Mouse (Mus musculus): ENCODE results near the gene Batf3.

Gene Batf3

DNA sequence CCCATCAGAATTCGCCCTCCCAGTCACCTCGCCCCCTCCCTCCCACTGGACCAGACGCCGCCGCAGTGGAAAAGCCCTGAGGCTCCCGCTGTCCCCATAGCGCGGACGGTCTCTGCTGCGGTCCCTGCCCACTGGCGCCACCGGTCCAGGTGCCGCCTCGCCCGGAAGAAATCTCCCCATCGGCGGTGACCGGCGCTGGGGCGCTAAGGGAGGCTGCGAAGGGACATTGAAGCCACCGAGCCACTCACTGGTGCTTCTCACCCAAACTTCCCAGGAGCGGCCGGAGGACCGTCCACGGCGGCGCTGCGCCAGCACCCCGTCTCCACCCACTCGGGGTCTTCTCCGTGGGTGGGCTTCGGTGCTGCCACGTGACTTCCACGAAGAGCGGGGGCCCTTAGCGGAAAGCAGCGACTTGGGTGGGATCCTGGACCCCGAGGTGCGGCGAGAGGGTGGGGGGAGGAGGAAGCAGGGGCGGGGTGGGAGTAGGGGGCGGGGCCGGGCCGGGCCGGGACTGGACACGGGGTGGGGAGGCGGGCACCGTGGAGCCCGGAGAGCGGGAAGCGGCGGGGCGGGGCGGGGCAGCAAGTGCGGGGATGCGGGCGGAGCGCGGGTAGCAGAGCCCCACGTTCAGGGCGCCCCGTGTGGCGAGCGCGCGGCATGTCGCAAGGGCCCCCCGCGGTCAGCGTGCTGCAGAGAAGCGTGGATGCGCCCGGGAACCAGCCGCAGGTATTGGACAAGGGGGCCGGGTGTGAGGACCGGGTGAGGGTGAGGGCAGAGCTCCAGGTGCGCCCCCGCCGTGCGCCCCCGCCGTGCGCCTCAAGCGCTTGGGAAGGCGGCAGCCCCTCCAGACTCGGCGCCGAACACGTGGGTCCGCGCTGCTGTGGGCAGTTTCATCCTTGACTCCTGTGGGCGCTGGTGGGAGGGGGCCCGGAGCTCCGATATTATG is at the start of gene Batf3:
Batf3 (plus strand) TSS at position 46 of the 946 bp plus-strand sequence.
- DNase-seq, result peak in 1 of 2 experiments; percentile 14

DNA sequence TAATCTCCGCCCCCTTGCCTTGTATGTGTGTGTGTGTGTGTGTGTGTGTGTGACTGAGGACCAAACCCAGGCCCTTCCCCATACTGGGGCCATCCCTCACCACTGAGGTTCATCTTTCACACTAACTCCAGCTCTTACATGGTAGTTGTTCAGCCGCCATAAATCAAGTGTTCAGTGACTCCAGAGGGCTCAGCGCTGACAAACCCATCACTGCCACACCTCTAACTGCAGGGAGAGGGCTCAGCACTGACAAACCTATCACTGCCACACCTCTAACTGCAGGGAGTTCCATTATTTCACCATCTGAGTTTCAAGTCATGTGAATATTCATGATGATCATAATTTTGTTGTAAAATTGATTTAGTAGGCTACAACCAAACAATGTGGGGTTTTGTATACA is 44.1 kb upstream of the Batf3 start:
- no peak for DNase-seq

DNA sequence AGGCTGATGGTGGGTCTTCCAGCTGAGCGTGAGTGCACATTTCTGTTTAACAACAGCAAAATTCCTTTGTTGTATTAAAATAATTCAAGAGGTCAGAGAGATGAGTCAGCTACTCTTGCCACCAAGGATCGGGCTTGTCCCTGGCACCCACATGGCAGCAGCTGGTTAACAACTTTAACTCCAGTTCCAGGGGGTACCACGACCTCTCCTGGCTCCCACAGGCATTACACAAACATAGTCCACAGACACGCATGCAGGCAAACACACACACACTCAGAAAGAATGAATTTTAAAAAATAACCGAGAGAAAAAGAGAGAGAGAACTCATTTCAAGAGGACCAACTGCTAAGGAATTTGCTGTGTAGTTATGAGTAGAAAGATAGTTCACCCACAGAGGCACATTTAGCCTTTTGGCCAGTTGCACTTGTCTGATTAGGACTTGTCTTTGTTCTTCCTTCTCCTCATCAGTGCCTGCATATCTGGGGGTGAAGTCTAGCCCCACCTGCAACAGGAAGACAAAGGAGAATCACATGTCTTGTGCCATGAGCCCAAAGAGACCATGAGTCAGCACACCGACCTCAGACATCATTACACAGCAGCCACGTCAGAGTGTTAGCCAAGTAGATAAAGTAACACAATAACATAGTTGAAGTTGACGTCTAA is 42.6 kb upstream of the Batf3 start:
- no peak for DNase-seq

DNA sequence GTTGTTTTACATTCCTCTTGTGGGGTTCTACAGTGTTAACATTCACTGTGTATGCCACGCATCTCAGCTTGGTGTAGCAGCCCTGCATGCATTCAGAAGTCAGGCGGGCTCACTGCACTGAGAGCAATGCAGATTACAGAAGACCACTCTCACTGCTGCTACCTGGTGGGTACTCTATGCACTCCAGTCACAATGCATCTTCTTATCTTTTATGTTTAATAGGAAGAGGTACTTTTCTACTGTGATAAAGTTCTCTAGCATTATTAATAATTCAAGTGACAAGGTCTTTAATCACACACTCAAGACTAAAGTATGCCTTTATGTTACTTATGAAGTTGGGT is 42.1 kb upstream of the Batf3 start:
- no peak for DNase-seq

DNA sequence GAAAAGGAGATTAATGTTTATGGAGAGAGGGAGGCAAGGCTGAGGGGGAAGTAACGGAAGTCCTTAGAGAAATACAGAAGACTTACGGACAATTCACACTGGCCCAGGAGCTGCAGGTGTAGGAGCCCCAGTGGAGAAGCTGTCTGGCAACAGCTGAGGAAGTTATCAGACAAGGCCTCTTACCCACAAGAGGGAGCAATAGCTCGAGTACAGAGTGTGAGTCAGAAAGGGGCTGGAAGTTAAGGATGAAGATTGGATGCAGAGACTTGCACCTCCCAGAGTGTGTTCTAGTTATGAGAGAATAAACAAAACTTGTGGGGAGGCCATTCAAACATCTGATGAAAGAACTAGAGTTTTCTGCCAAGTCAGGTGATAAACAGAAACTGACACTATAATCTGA is 40.2 kb upstream of the Batf3 start:
- no peak for DNase-seq

DNA sequence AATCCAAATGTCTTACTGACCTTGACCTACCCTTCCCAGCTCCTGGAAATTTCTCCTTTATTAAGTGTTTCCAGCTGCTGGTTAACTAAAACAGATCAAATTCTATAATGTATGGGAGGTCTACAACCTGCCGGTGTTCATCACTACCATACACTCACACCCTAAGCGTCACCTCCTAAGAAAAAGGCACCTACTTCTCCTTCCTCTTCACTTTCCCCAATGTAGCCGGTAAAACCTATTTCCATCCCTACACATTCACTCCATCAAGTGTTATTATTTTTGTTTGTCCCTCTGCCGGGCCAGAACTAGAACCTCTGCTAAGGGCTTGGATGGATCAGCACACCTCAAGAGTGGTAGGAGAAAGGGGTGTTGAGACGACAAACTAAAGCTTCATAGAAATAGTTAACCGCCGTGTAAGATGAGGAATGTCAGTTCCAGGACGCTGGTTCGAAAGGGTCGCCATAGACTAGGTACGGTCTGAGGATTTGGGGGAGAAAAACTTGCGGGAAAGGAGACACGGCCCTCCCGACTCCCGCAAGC is 35.3 kb upstream of the Batf3 start:
- no peak for DNase-seq

DNA sequence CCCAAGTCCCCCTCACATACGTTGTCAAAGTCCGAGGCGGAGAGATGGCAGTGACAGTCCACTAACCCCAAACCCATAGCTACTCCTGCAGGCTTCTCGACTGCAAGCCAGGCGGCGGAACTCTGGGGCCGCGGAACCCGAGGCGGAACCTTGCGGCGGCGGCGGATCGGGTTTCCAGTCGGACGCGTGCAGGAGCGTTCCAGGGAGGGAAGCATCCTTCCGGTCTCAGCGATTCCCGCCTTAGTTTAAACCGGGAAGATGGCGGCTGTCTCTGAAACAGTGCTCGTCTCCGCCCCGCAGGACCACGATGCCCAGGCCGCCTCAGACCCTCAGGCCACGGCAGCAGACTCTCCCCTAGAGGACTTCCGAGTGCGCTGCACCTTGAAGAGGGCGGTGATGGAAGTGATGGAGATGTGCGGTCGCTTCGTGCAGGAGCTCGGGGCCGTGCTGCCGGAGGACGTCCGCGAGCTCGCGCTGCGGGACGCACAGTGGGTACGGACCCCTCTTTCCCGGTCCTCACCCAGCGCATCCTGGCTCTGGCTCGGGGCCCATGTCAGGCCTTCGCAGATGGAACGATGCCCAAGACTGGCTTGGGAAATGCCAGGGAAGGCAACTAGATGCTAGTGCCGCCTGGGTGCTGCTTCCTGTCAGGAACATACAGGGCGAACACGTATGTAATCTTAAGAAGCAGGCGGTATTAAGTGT is 34.7 kb upstream of the Batf3 start, which contains the start of the genes Tatdn3 and Nsl1:
Tatdn3 (minus strand) TSS at position 152 of the 705 bp plus-strand sequence.
Nsl1 (plus strand) TSS at position 232 of the 705 bp plus-strand sequence.
- peak; percentile 80 to 88 for DNase-seq

DNA sequence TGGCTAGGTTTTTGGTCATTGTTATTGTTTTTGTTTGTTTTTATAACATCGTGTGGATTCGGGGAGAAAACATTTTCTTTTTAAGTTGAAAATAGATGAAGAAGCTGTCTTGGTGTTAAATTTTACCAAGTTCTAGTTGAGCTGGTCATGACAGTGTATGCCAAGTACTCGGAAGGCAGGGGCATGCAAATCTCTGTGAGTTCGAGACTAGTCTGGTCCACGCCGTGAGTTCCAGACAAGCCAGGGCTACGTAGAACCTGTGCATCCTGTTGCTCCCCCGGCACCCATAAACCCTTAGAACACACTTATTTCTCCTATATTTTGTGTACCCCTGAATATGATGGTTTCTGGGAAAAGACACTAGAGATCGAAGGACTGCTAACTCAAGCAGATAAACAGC is 33.9 kb upstream of the Batf3 start:
- no peak for DNase-seq

DNA sequence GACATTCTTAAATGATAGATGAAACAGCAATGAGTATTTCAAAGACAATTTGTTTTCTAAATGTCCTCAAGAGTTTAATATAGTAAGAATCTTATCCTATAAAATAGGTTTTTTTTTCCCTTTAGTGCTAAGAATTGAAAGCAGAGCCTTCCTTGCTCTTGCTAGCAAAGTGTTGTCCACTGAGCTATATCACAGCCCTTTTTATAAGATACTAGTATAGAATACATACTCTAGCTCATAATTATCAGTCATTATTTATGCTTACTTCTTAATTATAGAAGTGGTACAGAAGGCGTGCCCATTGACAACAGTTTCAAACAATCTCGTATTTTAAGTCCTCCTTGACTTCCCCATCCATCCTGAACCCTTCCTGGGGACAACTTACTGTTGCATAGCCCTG is 33.1 kb upstream of the Batf3 start:
- no peak for DNase-seq

DNA sequence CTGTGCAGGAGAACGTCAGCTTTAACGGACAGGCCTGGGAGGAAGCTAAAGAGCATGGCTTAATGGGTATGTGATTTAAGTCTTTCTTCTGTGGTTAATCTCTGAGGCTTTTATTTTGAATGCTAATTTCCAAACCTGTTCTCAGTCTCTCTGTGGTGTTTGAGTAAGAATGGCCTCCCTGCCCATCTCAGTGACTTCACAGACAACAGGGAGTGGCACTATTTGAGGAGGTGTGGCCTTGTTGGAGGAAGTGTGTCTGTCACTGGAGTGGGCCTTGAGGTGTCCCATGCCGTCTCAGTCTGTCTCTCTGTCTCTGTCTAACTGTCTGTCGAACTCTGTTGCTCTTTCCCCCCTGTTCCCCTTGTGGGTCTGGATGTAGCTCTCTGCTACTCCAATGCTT is 32.5 kb upstream of the Batf3 start:
- DNase-seq, result no peak

DNA sequence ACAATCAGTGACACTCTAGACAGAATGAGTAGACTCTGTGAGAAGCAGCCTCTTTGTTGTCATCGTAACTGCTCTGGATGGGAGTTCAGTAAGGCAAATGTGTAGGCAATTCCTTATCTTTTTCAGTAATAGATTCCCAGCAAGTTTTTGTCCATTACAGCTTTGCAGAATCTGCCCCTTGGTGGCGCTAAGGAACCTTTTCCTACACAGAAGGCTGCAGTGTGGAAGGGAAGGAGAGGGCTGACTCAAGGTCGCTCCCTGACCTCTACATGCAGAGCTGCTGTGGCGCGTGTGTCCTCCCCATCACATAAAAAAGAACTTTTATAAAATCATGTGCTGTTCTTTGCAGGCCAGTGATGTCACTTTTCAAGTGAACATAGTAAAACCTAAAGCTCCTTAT is 29.3 kb upstream of the Batf3 start:
- DNase-seq, result peak in 1 of 2 experiments; percentile 23

DNA sequence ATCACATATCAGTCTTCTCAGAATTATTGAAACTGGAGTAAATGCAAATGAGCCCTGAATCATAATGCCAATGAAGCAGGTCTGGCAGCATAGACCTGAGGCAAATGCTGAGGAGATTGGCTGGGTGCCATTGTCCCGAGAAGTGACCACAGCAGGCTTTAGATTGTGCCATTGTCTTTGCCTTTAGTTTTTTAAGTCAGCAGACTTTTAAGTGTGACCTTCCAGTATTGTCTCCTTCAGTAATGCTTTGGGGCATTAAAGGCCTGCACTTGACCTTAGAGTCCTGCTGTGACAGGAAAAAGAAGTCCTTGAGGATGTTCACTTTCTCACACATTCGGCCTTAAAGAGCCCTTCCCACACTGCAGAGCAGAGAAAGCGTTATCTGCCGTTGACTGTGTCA is 27.4 kb upstream of the Batf3 start:
- no peak for DNase-seq

DNA sequence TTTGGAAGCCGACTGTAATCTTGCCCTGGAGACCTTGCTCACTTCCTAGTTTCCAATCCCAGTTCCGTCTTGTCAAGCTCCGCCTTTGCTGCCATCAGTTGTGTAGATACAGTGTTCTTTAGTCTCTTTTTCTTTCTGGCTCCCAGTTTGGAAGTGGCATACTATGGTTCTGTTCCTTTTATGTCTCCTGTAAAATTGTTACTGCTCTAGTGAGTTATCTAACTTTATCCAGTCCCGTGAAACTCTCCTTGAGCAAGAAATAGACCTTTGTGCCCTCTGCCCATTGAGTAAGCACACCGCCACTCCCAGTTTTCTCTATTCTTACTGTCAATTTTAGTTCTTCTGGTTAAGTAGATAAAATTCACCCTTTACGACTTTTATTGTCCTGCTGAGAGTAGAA is 26.0 kb upstream of the Batf3 start:
- peak in 1 of 2 experiments; percentile 18 for DNase-seq

DNA sequence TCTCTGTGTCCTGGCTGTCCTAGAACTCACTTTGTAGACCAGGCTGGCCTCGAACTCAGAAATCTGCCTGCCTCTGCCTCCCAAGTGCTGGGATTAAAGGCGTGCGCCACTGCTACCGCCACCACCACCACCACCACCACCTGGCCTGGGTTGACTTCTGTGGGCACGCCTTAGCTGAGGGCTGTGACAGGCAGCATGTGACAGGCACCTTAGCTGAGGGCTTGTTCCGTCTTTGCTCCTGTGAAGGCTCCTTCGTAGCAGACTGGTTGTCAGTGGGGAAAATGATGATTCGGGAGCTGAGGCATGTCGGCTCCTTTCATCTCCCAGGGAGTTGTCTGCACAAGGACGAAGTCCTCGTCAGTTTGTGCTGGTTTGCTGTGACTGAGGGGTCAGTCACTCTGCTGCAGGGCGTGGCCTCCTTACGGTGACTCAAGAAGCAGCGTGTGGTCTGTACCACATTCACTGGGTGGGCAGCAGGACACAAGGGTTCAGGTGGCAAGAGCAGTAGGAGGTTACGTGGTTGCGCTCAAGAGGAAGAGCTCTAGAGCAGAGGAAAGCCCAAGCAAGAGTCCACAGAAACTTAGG is 25.2 kb upstream of the Batf3 start:
- peak; percentile 10 to 13 for DNase-seq

DNA sequence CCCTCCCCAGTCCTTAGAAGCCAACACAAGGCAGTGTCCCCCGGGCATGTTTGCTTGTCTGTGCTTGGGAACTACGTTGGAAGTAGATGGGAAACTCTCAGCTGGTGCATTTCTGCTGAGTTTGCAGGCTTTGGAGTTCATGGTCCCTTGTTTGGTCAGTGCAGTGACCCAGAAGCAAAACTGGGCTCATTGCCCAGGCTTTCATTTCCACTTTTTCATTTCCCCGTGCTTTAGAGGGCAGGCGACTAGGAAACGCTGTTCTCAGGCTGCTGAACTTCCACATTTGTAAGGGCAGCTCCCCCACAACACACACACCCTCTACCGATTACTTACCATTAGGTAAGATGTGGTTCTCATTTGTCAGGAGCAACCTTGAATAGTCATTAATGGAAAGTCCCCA is 24.6 kb upstream of the Batf3 start:
- peak; percentile 88 to 89 for DNase-seq

DNA sequence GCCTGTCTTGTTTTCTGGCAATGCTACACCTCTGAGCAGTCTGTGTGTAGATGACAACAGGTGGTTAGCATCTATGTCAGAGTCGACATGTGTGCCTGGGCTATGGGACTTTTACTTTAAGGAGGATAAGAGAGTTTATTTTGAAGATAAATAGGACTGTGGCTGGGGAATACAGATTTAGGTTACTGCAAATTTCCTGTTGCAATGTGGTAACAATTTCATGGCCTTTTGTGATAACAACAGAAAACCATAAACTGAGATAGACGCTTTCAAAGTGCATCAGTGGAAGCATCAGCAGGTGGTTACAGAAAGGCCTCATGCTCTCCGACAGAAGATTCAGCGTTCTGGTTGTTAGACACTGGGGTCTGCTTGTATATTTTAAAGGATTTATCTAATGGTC is 24.2 kb upstream of the Batf3 start:
- no peak for DNase-seq

DNA sequence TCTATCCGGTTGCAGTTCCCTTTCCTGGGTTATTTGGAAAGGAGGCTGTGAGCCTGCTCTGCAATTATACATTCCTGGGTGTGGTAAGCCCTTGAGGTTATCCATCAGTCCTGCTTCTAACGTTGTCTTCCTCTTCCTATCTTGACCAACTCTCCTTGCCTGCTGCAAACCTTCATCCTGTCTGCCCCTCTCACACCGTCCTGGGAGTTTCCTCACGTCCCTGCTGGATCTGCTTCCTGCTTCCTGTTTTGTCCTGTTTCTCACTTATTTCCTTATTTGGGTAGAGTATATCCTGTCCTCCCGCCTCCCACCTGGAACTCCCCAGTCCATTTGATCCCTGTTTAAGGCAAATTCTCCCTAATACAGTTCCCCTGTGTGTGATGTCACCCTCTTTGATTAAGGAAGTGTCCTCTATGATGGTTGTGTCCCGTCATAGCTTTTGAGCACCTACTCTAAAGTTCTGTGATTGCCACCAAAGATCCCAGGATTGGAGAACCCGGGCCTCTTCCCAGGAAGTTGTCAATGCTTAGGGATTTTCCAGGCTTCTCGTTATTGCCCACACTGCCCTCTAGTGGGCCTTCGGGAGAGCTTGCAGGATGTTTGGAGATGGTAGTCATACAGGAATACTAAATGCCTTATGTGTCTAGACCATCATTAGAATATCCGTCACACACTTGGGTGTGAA is 22.3 kb upstream of the Batf3 start:
- DNase-seq, result peak; percentile 64 to 70

DNA sequence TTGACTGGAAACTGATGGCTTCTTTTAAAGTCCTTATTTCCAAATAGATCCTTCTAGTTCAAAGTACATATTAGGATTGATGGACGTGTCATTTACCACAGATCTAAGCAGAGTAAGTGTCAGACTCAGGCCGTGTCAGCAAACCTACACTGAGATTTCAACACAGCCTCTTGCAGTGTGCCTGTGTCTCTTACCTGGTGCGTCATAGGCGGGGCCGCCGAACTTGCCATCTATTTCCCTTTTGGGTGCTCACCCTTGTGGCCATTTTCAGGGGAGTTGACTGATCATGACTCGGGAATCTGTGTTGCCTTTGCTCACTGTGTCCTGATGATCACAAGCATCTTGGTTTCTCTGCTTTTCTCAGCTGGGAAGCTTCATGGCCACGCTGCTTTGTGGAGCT is 14.4 kb upstream of the Batf3 start:
- no peak for DNase-seq

DNA sequence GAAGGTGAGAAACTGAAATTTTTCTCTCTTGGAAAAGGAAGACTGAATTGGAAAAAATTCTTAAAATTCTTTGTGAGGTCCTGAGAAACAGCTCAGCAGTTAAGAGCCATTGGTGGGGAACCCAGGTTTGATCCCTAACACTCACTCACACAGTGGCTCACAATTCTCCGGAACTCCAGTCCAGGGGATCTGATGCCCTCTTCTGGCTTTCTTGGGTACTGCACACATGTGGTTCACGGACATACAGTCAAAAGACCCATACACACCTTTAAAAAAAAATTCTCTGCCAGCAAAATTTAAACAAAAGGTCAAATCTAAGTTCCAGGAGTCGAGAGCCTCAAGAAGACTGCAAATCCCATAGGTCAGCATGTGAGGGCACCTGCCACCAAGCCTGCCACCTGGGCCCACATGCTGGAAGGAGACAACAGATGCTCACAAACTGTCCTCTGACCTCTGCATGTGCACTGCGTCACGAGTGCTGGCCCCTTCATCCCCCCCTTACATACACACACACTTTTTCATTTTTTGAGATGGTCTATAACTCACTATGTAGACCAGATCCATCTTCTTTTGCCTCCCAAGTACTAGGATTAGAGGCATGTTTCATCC is 12.6 kb upstream of the Batf3 start:
- peak; percentile 24 to 72 for DNase-seq

DNA sequence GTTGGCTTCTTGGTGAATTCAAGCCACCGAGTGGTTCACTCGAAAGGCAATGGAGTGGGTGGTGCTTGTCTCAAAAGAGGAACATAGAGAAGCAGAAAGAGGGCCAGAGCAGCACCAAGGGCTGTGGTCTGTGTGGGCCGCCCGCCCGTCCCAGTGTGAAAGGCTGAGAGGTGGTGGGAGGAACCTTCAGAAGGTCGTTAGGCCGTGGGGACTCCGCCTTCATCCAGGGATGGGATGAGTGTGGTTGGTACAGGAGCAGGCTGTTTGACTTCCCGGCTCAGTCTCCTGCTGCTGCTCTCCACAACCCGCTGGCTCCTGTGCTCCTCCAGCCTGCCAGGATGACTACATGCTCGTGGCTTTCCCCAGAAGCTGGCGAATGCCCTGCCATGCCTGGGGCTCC is 12.1 kb upstream of the Batf3 start:
- DNase-seq, result no peak

DNA sequence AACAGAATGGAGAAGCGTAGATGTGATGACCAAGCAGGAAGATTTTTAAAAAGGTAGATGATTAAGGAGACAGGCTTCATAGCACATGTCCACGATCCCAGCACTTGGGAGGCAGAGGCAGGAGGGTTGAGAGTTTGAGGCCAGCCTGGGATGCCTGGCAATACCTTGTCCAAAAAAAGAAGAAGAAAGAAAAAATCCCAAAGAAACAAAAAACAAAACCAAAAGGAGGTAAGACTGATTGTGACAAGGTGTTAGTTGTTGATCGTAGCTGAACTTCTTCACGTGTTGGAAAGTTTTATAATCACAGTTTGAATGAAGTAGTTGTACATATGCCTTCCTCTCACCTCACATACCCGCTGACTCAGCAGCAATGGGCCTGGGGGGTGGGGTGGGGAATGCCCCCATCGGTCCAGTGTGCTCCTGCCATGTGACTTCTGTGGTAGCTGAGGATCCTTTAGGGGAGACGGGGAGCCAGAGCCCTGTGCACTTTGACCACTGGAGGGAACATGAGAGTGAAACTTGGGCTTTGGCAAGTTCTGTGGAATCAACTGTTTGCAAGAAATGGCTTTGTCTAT is 11.3 kb upstream of the Batf3 start:
- peak; percentile 18 to 20 for DNase-seq
